In genomic region chr11:104549438-104550405, GRCm38 (mm10) we compare ENCODE assay signal across 8 mouse cellular contexts. TPM values are rescaled to one million over a fixed set of nuclear protein-coding genes. Genes with fewer than 3 reads are reported as not detected.
DNase-seq lines count a peak whose midpoint lies in the region; ATAC-seq and TF ChIP-seq lines count a peak whose summit lies in the region.

No protein-coding gene starts in this region.

- peak overlapping the region; percentile 95 for H3K4me3 ChIP-seq in forebrain, embryonic 11.5 days (ENCODE audit: low read depth, low read length)
- peak overlapping the region; percentile 96 for H3K4me3 ChIP-seq in hindbrain, embryonic 15.5 days
- H3K4me3 ChIP-seq in liver, adult 2 months (ENCODE audit: insufficient read depth, low read depth, low read length): peak overlapping the region; percentile 97
- peak overlapping the region; percentile 97 for H3K4me3 ChIP-seq in midbrain, embryonic 16.5 days (ENCODE audit: low read depth, low read length)
- H3K4me3 ChIP-seq in stomach, embryonic 16.5 days (replicated peaks; ENCODE audit: low read length): peak overlapping the region; percentile 99

- H3K4me2 ChIP-seq in forebrain, embryonic 11.5 days (ENCODE audit: low read depth, low read length, severe bottlenecking): peak overlapping the region; percentile 80
- peak overlapping the region; percentile 85 for H3K4me2 ChIP-seq in hindbrain, embryonic 15.5 days
- H3K4me2 ChIP-seq in midbrain, embryonic 16.5 days (ENCODE audit: low read length): peak overlapping the region; percentile 70
- H3K4me2 ChIP-seq in stomach, embryonic 16.5 days (ENCODE audit: low read depth, low read length): peak overlapping the region; percentile 52

- peaks cover 25% of the 10 kb centered on the region for H3K79me2 ChIP-seq in liver, adult 2 months (ENCODE audit: control insufficient read depth, insufficient read depth, low read length)

- H3K27me3 ChIP-seq in forebrain, embryonic 11.5 days (ENCODE audit: control insufficient read depth, insufficient read depth, low read length): no peaks in the 10 kb centered on the region
- H3K27me3 ChIP-seq in hindbrain, embryonic 15.5 days: no peaks in the 10 kb centered on the region
- H3K27me3 ChIP-seq in liver, adult 2 months (ENCODE audit: control insufficient read depth, insufficient read depth, low read length): no peaks in the 10 kb centered on the region
- H3K27me3 ChIP-seq in midbrain, embryonic 16.5 days (ENCODE audit: control insufficient read depth, insufficient read depth, low read depth, low read length): peaks cover 3% of the 10 kb centered on the region; the same call in 1 of the 2 replicates
- no peaks in the 10 kb centered on the region for H3K27me3 ChIP-seq in stomach, embryonic 16.5 days (ENCODE audit: control insufficient read depth, insufficient read depth, low read length)

- no peak for TF ChIP-seq CTCF in liver, adult 2 months (IDR thresholded peaks at IDR 0.05; ENCODE audit: low read depth, low read length)

- ATAC-seq in forebrain, embryonic 11.5 days (replicated peaks; ENCODE audit: low FRiP score): peak; percentile 49
- no peak for ATAC-seq in hindbrain, embryonic 15.5 days (ENCODE audit: low FRiP score, low read depth)
- ATAC-seq in midbrain, embryonic 16.5 days: peak; percentile 64
- ATAC-seq in stomach, embryonic 16.5 days (ENCODE audit: insufficient read depth, low FRiP score): peak; percentile 78

- TF ChIP-seq POLR2A in liver, adult 2 months (IDR thresholded peaks at IDR 0.05; ENCODE audit: extremely low read depth, insufficient read depth, low read length): 0 out of 2 replicates have a peak, but pooled peaks have one; percentile 45

- no peaks in the 10 kb centered on the region; the same call in 1 of the 2 replicates for H3K4me1 ChIP-seq in forebrain, embryonic 11.5 days (replicated peaks; ENCODE audit: control insufficient read depth, insufficient read depth, low read length)
- peaks cover 24% of the 10 kb centered on the region for H3K4me1 ChIP-seq in hindbrain, embryonic 15.5 days (replicated peaks)
- peaks cover 11% of the 10 kb centered on the region for H3K4me1 ChIP-seq in liver, adult 2 months (ENCODE audit: control insufficient read depth, insufficient read depth, low read length)
- H3K4me1 ChIP-seq in midbrain, embryonic 16.5 days (ENCODE audit: control insufficient read depth, insufficient read depth, low read length): peaks cover 14% of the 10 kb centered on the region
- 0 out of 2 replicates have a peak, but pooled peaks cover 9% of the 10 kb centered on the region for H3K4me1 ChIP-seq in stomach, embryonic 16.5 days (ENCODE audit: control insufficient read depth, insufficient read depth, low read length)

- DNase-seq in adrenal gland, postnatal 14 days: peak; percentile 91
- DNase-seq in adrenal gland, adult 2 months: no peak
- DNase-seq in adipocyte (ENCODE audit: low spot score): peak; percentile 74
- peak; percentile 52 for DNase-seq in forebrain, embryonic 11.5 days (ENCODE audit: low spot score)
- peak; percentile 43 for DNase-seq in liver, adult 2 months (ENCODE audit: extremely low read depth, low read depth, low spot score)

- WGBS in forebrain, embryonic 11.5 days: under 1% methylated on average over 53 of the region's 53 CpGs
- under 1% methylated on average over 53 of the region's 53 CpGs for WGBS in hindbrain, embryonic 15.5 days
- WGBS in liver, adult 2 months: under 1% methylated on average over 53 of the region's 53 CpGs
- under 1% methylated on average over 52 of the region's 53 CpGs for WGBS in midbrain, embryonic 16.5 days
- WGBS in stomach, embryonic 16.5 days: under 1% methylated on average over 53 of the region's 53 CpGs

- peak overlapping the region; percentile 54; the same call in 1 of the 2 replicates for H3K27ac ChIP-seq in forebrain, embryonic 11.5 days (ENCODE audit: low read depth, low read length)
- H3K27ac ChIP-seq in hindbrain, embryonic 15.5 days (replicated peaks): peak overlapping the region; percentile 90
- peak overlapping the region; percentile 81 for H3K27ac ChIP-seq in liver, adult 2 months (replicated peaks; ENCODE audit: insufficient read depth, low read depth, low read length)
- peak overlapping the region; percentile 90 for H3K27ac ChIP-seq in midbrain, embryonic 16.5 days (ENCODE audit: low read length)
- peak overlapping the region; percentile 95 for H3K27ac ChIP-seq in stomach, embryonic 16.5 days (ENCODE audit: low read length)

- H3K9me3 ChIP-seq in forebrain, embryonic 11.5 days (ENCODE audit: control insufficient read depth, low read length): no peaks in the 10 kb centered on the region
- H3K9me3 ChIP-seq in hindbrain, embryonic 15.5 days: no peaks in the 10 kb centered on the region
- no peaks in the 10 kb centered on the region for H3K9me3 ChIP-seq in midbrain, embryonic 16.5 days (replicated peaks; ENCODE audit: control insufficient read depth, low read length, poor library complexity, severe bottlenecking)
- no peaks in the 10 kb centered on the region for H3K9me3 ChIP-seq in stomach, embryonic 16.5 days (replicated peaks; ENCODE audit: control insufficient read depth, low read length)

- H3K9ac ChIP-seq in forebrain, embryonic 11.5 days (ENCODE audit: low read length): peak overlapping the region; percentile 99
- H3K9ac ChIP-seq in hindbrain, embryonic 15.5 days: peak overlapping the region; percentile 100
- peak overlapping the region; percentile 97 for H3K9ac ChIP-seq in liver, adult 2 months (ENCODE audit: low read depth, low read length)
- H3K9ac ChIP-seq in midbrain, embryonic 16.5 days (ENCODE audit: low read depth, low read length): peak overlapping the region; percentile 100
- peak overlapping the region; percentile 100 for H3K9ac ChIP-seq in stomach, embryonic 16.5 days (ENCODE audit: low read length)

- H3K36me3 ChIP-seq in forebrain, embryonic 11.5 days (ENCODE audit: control insufficient read depth, insufficient read depth, low read length): no peaks in the 10 kb centered on the region
- H3K36me3 ChIP-seq in hindbrain, embryonic 15.5 days: no peaks in the 10 kb centered on the region
- H3K36me3 ChIP-seq in liver, adult 2 months (ENCODE audit: control insufficient read depth, insufficient read depth, low read length): no peaks in the 10 kb centered on the region
- no peaks in the 10 kb centered on the region for H3K36me3 ChIP-seq in midbrain, embryonic 16.5 days (ENCODE audit: control insufficient read depth, insufficient read depth, low read length)
- H3K36me3 ChIP-seq in stomach, embryonic 16.5 days (ENCODE audit: control insufficient read depth, insufficient read depth, low read length): no peaks in the 10 kb centered on the region

RNA-seq across cellular contexts. Expression of gene Cdc27, which starts 0.7 kb away (rescaled TPM):
- total RNA-seq in adrenal gland, postnatal 14 days (2021): 59.1 and 61.0 TPM in 2 replicates
- total RNA-seq in adrenal gland, adult 2 months (2021): 10 to 100 TPM; 69.2 to 76.1 TPM
- polyA plus RNA-seq in adrenal gland, adult 2 months (2012; rRNA removed): 1.9 and 2.2 TPM in 2 replicates
- polyA plus RNA-seq in forebrain, embryonic 11.5 days (2014; fragmentation: Nextera tagmentation; extraction: Ambion mirVana): 56.4 and 62.7 TPM in 2 replicates
- 34.2 and 39.9 TPM in 2 replicates for polyA plus RNA-seq in hindbrain, embryonic 15.5 days (2015; fragmentation: Nextera tagmentation; extraction: Ambion mirVana)
- total RNA-seq in liver, adult 2 months (2014; rRNA removed): 12.9 and 13.3 TPM in 2 replicates
- 2.6 and 2.9 TPM in 2 replicates for polyA plus RNA-seq in liver, adult 2 months (2012; rRNA removed)
- 32.3 and 37.2 TPM in 2 replicates for polyA plus RNA-seq in midbrain, embryonic 16.5 days (2015; fragmentation: Nextera tagmentation; extraction: Ambion mirVana)
- polyA plus RNA-seq in stomach, embryonic 16.5 days (2015; fragmentation: Nextera tagmentation; extraction: Ambion mirVana): 28.0 and 30.6 TPM in 2 replicates

RNA-seq across cellular contexts. Expression of gene Myl4, which starts 0.7 kb away (rescaled TPM):
- 2.3 and 4.3 TPM in 2 replicates for total RNA-seq in adrenal gland, postnatal 14 days (2021)
- total RNA-seq in adrenal gland, adult 2 months (2021): 1 to 10 TPM; 2.2 to 3.1 TPM
- polyA plus RNA-seq in adrenal gland, adult 2 months (2012; rRNA removed): 0.40 and 1.6 TPM in 2 replicates
- 0.44 and 0.84 TPM in 2 replicates for polyA plus RNA-seq in forebrain, embryonic 11.5 days (2014; fragmentation: Nextera tagmentation; extraction: Ambion mirVana)
- polyA plus RNA-seq in hindbrain, embryonic 15.5 days (2015; fragmentation: Nextera tagmentation; extraction: Ambion mirVana): 2.8 and 5.1 TPM in 2 replicates
- 0.65 and 0.67 TPM in 2 replicates for total RNA-seq in liver, adult 2 months (2014; rRNA removed)
- 0.45 and 0.72 TPM in 2 replicates for polyA plus RNA-seq in liver, adult 2 months (2012; rRNA removed)
- polyA plus RNA-seq in midbrain, embryonic 16.5 days (2015; fragmentation: Nextera tagmentation; extraction: Ambion mirVana): 2.7 and 3.6 TPM in 2 replicates
- polyA plus RNA-seq in stomach, embryonic 16.5 days (2015; fragmentation: Nextera tagmentation; extraction: Ambion mirVana): 10.4 and 59.3 TPM in 2 replicates

RNA-seq across cellular contexts. Expression of gene Itgb3, which starts 58.1 kb away (rescaled TPM):
- 12.5 and 13.8 TPM in 2 replicates for total RNA-seq in adrenal gland, postnatal 14 days (2021)
- total RNA-seq in adrenal gland, adult 2 months (2021): 10 to 100 TPM in 1 of 2 experiments, 1 to 10 TPM in 1; 4.9 to 11.2 TPM
- 3.3 and 3.7 TPM in 2 replicates for polyA plus RNA-seq in adrenal gland, adult 2 months (2012; rRNA removed)
- polyA plus RNA-seq in forebrain, embryonic 11.5 days (2014; fragmentation: Nextera tagmentation; extraction: Ambion mirVana): 0.98 and 1.1 TPM in 2 replicates
- 1.5 and 1.7 TPM in 2 replicates for polyA plus RNA-seq in hindbrain, embryonic 15.5 days (2015; fragmentation: Nextera tagmentation; extraction: Ambion mirVana)
- total RNA-seq in liver, adult 2 months (2014; rRNA removed): 2.1 and 3.7 TPM in 2 replicates
- 1.5 TPM in 2 replicates for polyA plus RNA-seq in liver, adult 2 months (2012; rRNA removed)
- polyA plus RNA-seq in midbrain, embryonic 16.5 days (2015; fragmentation: Nextera tagmentation; extraction: Ambion mirVana): 0.80 and 0.99 TPM in 2 replicates
- 8.9 and 10.1 TPM in 2 replicates for polyA plus RNA-seq in stomach, embryonic 16.5 days (2015; fragmentation: Nextera tagmentation; extraction: Ambion mirVana)
